Mouse (Mus musculus) neutrophil, adult 5-6 weeks (primary cell): ENCODE results near the gene Pbdc1. TPM values are rescaled to one million over a fixed set of nuclear protein-coding genes. Genes with fewer than 3 reads are reported as not detected.

Experiments used
- total RNA-seq: library from RNA; stranded (forward); fragments of 200-1000 nt; gene quantifications from 2 replicates; pipeline ENCODE4 v1.2.3, GENCODE M21; 2017

Pbdc1 gene
- total RNA-seq, 1 experiment from 2014 or later: 18.5 TPM

Other genes with a start within 250 kb of the Pbdc1 start
- gene Magee2, start 222.5 kb upstream of the Pbdc1 start, total RNA-seq: not detected in 2 replicates
- 0.74 and 1.3 TPM in 2 replicates for gene Magee1, start 40.6 kb downstream of the Pbdc1 start, total RNA-seq